Mouse (Mus musculus) liver, embryonic 15.5 days (tissue): Measurements from ENCODE around the gene Tas2r144. TPM values are rescaled to one million over a fixed set of nuclear protein-coding genes. Genes with fewer than 3 reads are reported as not detected.

Source experiments
- ATAC-seq: fragments of 200-750 bp; cut with Nextera tagmentation; 2 replicates; pipeline ENCODE4 v1.8.0; 2017; ENCODE audit warnings: moderate number of reproducible peaks, mild to moderate bottlenecking, moderate library complexity; ENCODE audit not compliant: insufficient read depth
- H3K27ac ChIP-seq: fragments of 300-500 bp; sonication (generic); replicated peaks from 2 replicates; pipeline ENCODE4 v1.5.1; 2015; ENCODE audit warnings: mild to moderate bottlenecking, inconsistent platforms
- H3K27me3 ChIP-seq: fragments of 300-500 bp; sonication (generic); 2 replicates; pipeline ENCODE4 v1.6.1; 2015; ENCODE audit warnings: mild to moderate bottlenecking, inconsistent platforms
- H3K36me3 ChIP-seq: fragments of 300-500 bp; sonication (generic); replicated peaks from 2 replicates; pipeline ENCODE4 v1.6.1; 2015; ENCODE audit warnings: moderate library complexity, mild to moderate bottlenecking, inconsistent platforms
- H3K4me1 ChIP-seq: fragments of 300-500 bp; sonication (generic); replicated peaks from 2 replicates; pipeline ENCODE4 v1.6.1; 2015; ENCODE audit warnings: inconsistent platforms
- H3K4me2 ChIP-seq: fragments of 300-500 bp; sonication (generic); 2 replicates; pipeline ENCODE4 v1.6.1; 2015; ENCODE audit warnings: moderate library complexity, mild to moderate bottlenecking, inconsistent platforms
- H3K4me3 ChIP-seq: fragments of 300-500 bp; sonication (generic); replicated peaks from 2 replicates; pipeline ENCODE4 v1.5.1; 2015; ENCODE audit warnings: mild to moderate bottlenecking, inconsistent platforms
- H3K9ac ChIP-seq: fragments of 300-500 bp; sonication (generic); 2 replicates; pipeline ENCODE4 v1.6.1; 2015; ENCODE audit warnings: moderate library complexity, mild to moderate bottlenecking, inconsistent platforms
- H3K9me3 ChIP-seq: fragments of 300-500 bp; sonication (generic); replicated peaks from 2 replicates; pipeline ENCODE4 v1.6.1; 2016; ENCODE audit warnings: inconsistent platforms
- WGBS: fragments of 180-500 bp; shearing (Covaris S2); methylation state at CpG from one replicate; pipeline ENCODE4 v1.1.7; 2015; ENCODE audit warnings: mixed read lengths; ENCODE audit not compliant: insufficient replicate concordance; 5-methylcytosine and 5-hydroxymethylcytosine counted together
- polyA plus RNA-seq: library from polyadenylated mRNA; unstranded; fragments of >200 nt; fragmentation: Nextera tagmentation; extraction: Ambion mirVana; gene quantifications from 2 replicates; pipeline ENCODE4 v1.2.1, GENCODE M21; 2015

Gene Tas2r144
- not detected in 2 replicates for polyA plus RNA-seq

GRCm38 (mm10) chr6:42215028-42215427 is at the start of gene Tas2r144:
TSS of gene Tas2r144 (plus strand) at chr6:42215328.
- ATAC-seq: no peak
- Histone ChIP-seq H3K9ac (no peak within 1 kb of the TSS), H3K4me2 (no peak within 1 kb of the TSS), H3K4me1 (no peaks in the 10 kb centered on the region), H3K36me3 (no peaks in the 10 kb centered on the region), H3K9me3 (no peaks in the 10 kb centered on the region), H3K27ac (no peak within 1 kb of the TSS), H3K27me3 (no peaks in the 10 kb centered on the region), H3K4me3 (no peak within 1 kb of the TSS)
- WGBS: 48% methylated on average over 2 of the region's 2 CpGs

- H3K4me1 ChIP-seq: no peaks in the 10 kb centered on the region
- no peak overlapping the region for H3K4me3 ChIP-seq
- H3K27me3 ChIP-seq: no peaks in the 10 kb centered on the region
- no peak overlapping the region for H3K4me2 ChIP-seq
- no peak overlapping the region for H3K9ac ChIP-seq
- ATAC-seq: no peak
- no peaks in the 10 kb centered on the region for H3K9me3 ChIP-seq
- no peak overlapping the region for H3K27ac ChIP-seq
- H3K36me3 ChIP-seq: no peaks in the 10 kb centered on the region
- 38% methylated on average over 1 of the region's 1 CpGs for WGBS
These were observed 32.7 kb upstream of the Tas2r144 start for GRCm38 (mm10) chr6:42182462-42182861.

GRCm38 (mm10) chr6:42186230-42186629 is 28.9 kb upstream of the Tas2r144 start:
- no peak overlapping the region for H3K9ac ChIP-seq
- H3K4me3 ChIP-seq: no peak overlapping the region
- ATAC-seq: no peak
- WGBS: 26% methylated on average over 3 of the region's 3 CpGs
- H3K4me1 ChIP-seq: no peaks in the 10 kb centered on the region
- no peaks in the 10 kb centered on the region for H3K27me3 ChIP-seq
- no peaks in the 10 kb centered on the region for H3K36me3 ChIP-seq
- H3K4me2 ChIP-seq: no peak overlapping the region
- no peaks in the 10 kb centered on the region for H3K9me3 ChIP-seq
- no peak overlapping the region for H3K27ac ChIP-seq

GRCm38 (mm10) chr6:42197710-42198109 is 17.4 kb upstream of the Tas2r144 start:
- Histone ChIP-seq H3K9me3 (no peaks in the 10 kb centered on the region), H3K4me3 (no peak overlapping the region), H3K27me3 (no peaks in the 10 kb centered on the region), H3K4me1 (no peaks in the 10 kb centered on the region), H3K27ac (no peak overlapping the region), H3K4me2 (no peak overlapping the region), H3K36me3 (no peaks in the 10 kb centered on the region), H3K9ac (no peak overlapping the region)
- 30% methylated on average over 3 of the region's 3 CpGs for WGBS
- no peak for ATAC-seq

- Histone ChIP-seq H3K9me3 (no peaks in the 10 kb centered on the region), H3K36me3 (no peaks in the 10 kb centered on the region), H3K9ac (no peak overlapping the region), H3K27me3 (no peaks in the 10 kb centered on the region), H3K4me2 (no peak overlapping the region), H3K27ac (no peak overlapping the region), H3K4me3 (no peak overlapping the region), H3K4me1 (no peaks in the 10 kb centered on the region)
- WGBS: 55% methylated on average over 1 of the region's 1 CpGs
- no peak for ATAC-seq
These were observed 15.6 kb upstream of the Tas2r144 start for GRCm38 (mm10) chr6:42199498-42199897.

- Histone ChIP-seq H3K4me2 (no peak overlapping the region), H3K4me3 (no peak overlapping the region), H3K4me1 (no peaks in the 10 kb centered on the region), H3K9me3 (no peaks in the 10 kb centered on the region), H3K27ac (no peak overlapping the region), H3K27me3 (no peaks in the 10 kb centered on the region), H3K9ac (no peak overlapping the region), H3K36me3 (no peaks in the 10 kb centered on the region)
- ATAC-seq: no peak
- WGBS: 55% methylated on average over 3 of the region's 3 CpGs
These were observed 7.2 kb downstream of the Tas2r144 start for GRCm38 (mm10) chr6:42222286-42222685.

GRCm38 (mm10) chr6:42225046-42225445 is 9.9 kb downstream of the Tas2r144 start:
- no peak overlapping the region for H3K4me3 ChIP-seq
- no peak overlapping the region for H3K4me2 ChIP-seq
- 47% methylated on average over 4 of the region's 4 CpGs for WGBS
- ATAC-seq: no peak
- no peak overlapping the region for H3K27ac ChIP-seq
- H3K9me3 ChIP-seq: no peaks in the 10 kb centered on the region
- no peaks in the 10 kb centered on the region for H3K4me1 ChIP-seq
- no peak overlapping the region for H3K9ac ChIP-seq
- no peaks in the 10 kb centered on the region for H3K27me3 ChIP-seq
- no peaks in the 10 kb centered on the region for H3K36me3 ChIP-seq

GRCm38 (mm10) chr6:42227240-42228101 is 12.3 kb downstream of the Tas2r144 start:
- Histone ChIP-seq H3K9me3 (no peaks in the 10 kb centered on the region), H3K27me3 (no peaks in the 10 kb centered on the region), H3K9ac (no peak overlapping the region), H3K4me3 (no peak overlapping the region), H3K27ac (no peak overlapping the region), H3K36me3 (no peaks in the 10 kb centered on the region), H3K4me1 (no peaks in the 10 kb centered on the region), H3K4me2 (no peak overlapping the region)
- ATAC-seq: no peak
- WGBS: 28% methylated on average over 17 of the region's 17 CpGs

- Histone ChIP-seq H3K4me2 (no peak overlapping the region), H3K27me3 (no peaks in the 10 kb centered on the region), H3K9me3 (no peaks in the 10 kb centered on the region), H3K9ac (no peak overlapping the region), H3K4me3 (no peak overlapping the region), H3K4me1 (no peaks in the 10 kb centered on the region), H3K36me3 (no peaks in the 10 kb centered on the region), H3K27ac (no peak overlapping the region)
- WGBS: 49% methylated on average over 4 of the region's 4 CpGs
- ATAC-seq: no peak
These were observed 14.5 kb downstream of the Tas2r144 start for GRCm38 (mm10) chr6:42229610-42230009.

GRCm38 (mm10) chr6:42231191-42231590 is 16.1 kb downstream of the Tas2r144 start:
- Histone ChIP-seq H3K4me1 (no peaks in the 10 kb centered on the region), H3K36me3 (no peaks in the 10 kb centered on the region), H3K27ac (no peak overlapping the region), H3K4me2 (no peak overlapping the region), H3K9me3 (no peaks in the 10 kb centered on the region), H3K9ac (no peak overlapping the region), H3K4me3 (no peak overlapping the region), H3K27me3 (no peaks in the 10 kb centered on the region)
- WGBS: 71% methylated on average over 3 of the region's 3 CpGs
- ATAC-seq: no peak

GRCm38 (mm10) chr6:42237276-42237805 is 22.2 kb downstream of the Tas2r144 start:
- 58% methylated on average over 6 of the region's 6 CpGs for WGBS
- no peak for ATAC-seq
- H3K27ac ChIP-seq: no peak overlapping the region
- no peaks in the 10 kb centered on the region for H3K36me3 ChIP-seq
- no peak overlapping the region for H3K4me2 ChIP-seq
- H3K4me3 ChIP-seq: no peak overlapping the region
- no peaks in the 10 kb centered on the region for H3K27me3 ChIP-seq
- no peaks in the 10 kb centered on the region for H3K9me3 ChIP-seq
- H3K9ac ChIP-seq: no peak overlapping the region
- H3K4me1 ChIP-seq: no peaks in the 10 kb centered on the region
